Mouse (Mus musculus) small intestine, adult 2 months (tissue): ENCODE results near the gene Cpeb3.

Experiments
- CTCF ChIP-seq: fragments of 200-500 bp; IDR thresholded peaks from 2 replicates; pipeline ENCODE4 v1.5.1; 2012; ENCODE audit warnings: low read depth, mild to moderate bottlenecking, control low read depth, inconsistent platforms, low read length, moderate library complexity, mixed read lengths; ENCODE audit not compliant: insufficient replicate concordance, insufficient read length; ENCODE audit errors: extremely low read depth
- POLR2A ChIP-seq: fragments of 200-500 bp; IDR thresholded peaks from 2 replicates; pipeline ENCODE4 v1.6.1; 2012; ENCODE audit warnings: low read depth, mild to moderate bottlenecking, control low read depth, inconsistent platforms, low read length, moderate library complexity

DNA sequence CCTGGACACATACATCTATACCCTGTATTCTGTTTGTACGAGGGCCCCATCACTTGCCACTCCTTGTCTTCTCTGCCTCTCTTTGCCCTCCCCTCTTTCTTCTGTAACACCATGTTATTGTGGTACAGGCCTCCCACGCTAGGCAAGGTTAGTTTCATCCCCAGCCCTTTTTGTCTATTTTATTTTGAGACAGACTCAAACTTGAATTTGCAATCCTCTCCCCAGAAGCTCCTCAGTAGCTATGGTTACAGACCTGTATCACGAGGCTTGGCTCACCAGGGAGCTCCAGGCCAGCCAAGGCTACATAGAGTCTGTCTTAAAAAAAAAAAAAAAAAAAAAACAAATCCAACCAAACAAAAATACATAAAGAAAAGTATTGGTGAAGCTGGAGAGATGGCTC, 123.9 kb downstream of the Cpeb3 start:
- TF ChIP-seq CTCF (no peak), POLR2A (no peak)
